In genomic region chr9:121185796-121186195, GRCm38 (mm10) we compare ENCODE assay signal across 16 mouse cellular contexts.
DNase-seq lines count a peak whose midpoint lies in the region; ATAC-seq and TF ChIP-seq lines count a peak whose summit lies in the region.
"Had no signal": no experiment of that assay in that cellular context is flagged by ENCODE, and none has a peak within 500 bp of the region (broad histone marks: within the 10 kb centered on the region; RNA-seq: fewer than 3 reads in every experiment).

No protein-coding gene starts in this region.

- no peaks in the 10 kb centered on the region for H3K4me1 ChIP-seq in forebrain, embryonic 11.5 days (replicated peaks; ENCODE audit: control insufficient read depth, insufficient read depth, low read length)
- no peaks in the 10 kb centered on the region for H3K4me1 ChIP-seq in forebrain, embryonic 12.5 days
- H3K4me1 ChIP-seq in midbrain, postnatal 0 days (ENCODE audit: insufficient read depth, low read length), result no peaks in the 10 kb centered on the region
- no peaks in the 10 kb centered on the region for H3K4me1 ChIP-seq in midbrain, embryonic 16.5 days (ENCODE audit: control insufficient read depth, insufficient read depth, low read length)
- H3K4me1 ChIP-seq in kidney, adult 2 months (ENCODE audit: control insufficient read depth, insufficient read depth, low read length), result no peaks in the 10 kb centered on the region
- H3K4me1 ChIP-seq: embryonic facial prominence, embryonic 13.5 days; forebrain, embryonic 10.5 days had no signal

- H3K9ac ChIP-seq in forebrain, embryonic 11.5 days (ENCODE audit: low read length), result no peak overlapping the region
- H3K9ac ChIP-seq in forebrain, embryonic 12.5 days, result no peak overlapping the region
- no peak overlapping the region for H3K9ac ChIP-seq in midbrain, postnatal 0 days (replicated peaks; ENCODE audit: low read length, poor library complexity, severe bottlenecking)
- H3K9ac ChIP-seq in midbrain, embryonic 16.5 days (ENCODE audit: low read depth, low read length), result no peak overlapping the region
- H3K9ac ChIP-seq: embryonic facial prominence, embryonic 13.5 days had no signal

- TF ChIP-seq POLR2A in kidney, adult 2 months (IDR thresholded peaks at IDR 0.05; ENCODE audit: low read depth, low read length), result no peak

- DNase-seq in forebrain, embryonic 11.5 days (ENCODE audit: low spot score), result peak; percentile 37
- DNase-seq in midbrain, postnatal 0 days (ENCODE audit: low spot score), result peak; percentile 40
- DNase-seq in kidney, adult 2 months, result peak; percentile 26
- peak; percentile 59 for DNase-seq in testis, postnatal 10 days (ENCODE audit: low spot score)
- no peak for DNase-seq in gastrocnemius, postnatal 10 days
- DNase-seq in right cerebral cortex, adult 2 months (ENCODE audit: low spot score in 2 of 2), result no peak
- DNase-seq: adrenal gland, postnatal 10 days; heart, adult 2 months; layer of hippocampus, adult 9-11 months; retina, postnatal 1 day; spleen, adult 18-20 months had no signal

- no peaks in the 10 kb centered on the region for H3K9me3 ChIP-seq in forebrain, embryonic 11.5 days (ENCODE audit: control insufficient read depth, low read length)
- H3K9me3 ChIP-seq in forebrain, embryonic 12.5 days, result no peaks in the 10 kb centered on the region
- H3K9me3 ChIP-seq in midbrain, postnatal 0 days (ENCODE audit: low read length), result no peaks in the 10 kb centered on the region
- H3K9me3 ChIP-seq in midbrain, embryonic 16.5 days (replicated peaks; ENCODE audit: control insufficient read depth, low read length, poor library complexity, severe bottlenecking), result no peaks in the 10 kb centered on the region
- H3K9me3 ChIP-seq: embryonic facial prominence, embryonic 13.5 days; forebrain, embryonic 10.5 days had no signal

- H3K4me2 ChIP-seq in forebrain, embryonic 11.5 days (ENCODE audit: low read depth, low read length, severe bottlenecking), result no peak overlapping the region
- no peak overlapping the region for H3K4me2 ChIP-seq in forebrain, embryonic 12.5 days
- H3K4me2 ChIP-seq in midbrain, postnatal 0 days (ENCODE audit: low read depth, low read length, poor library complexity, severe bottlenecking), result no peak overlapping the region
- H3K4me2 ChIP-seq in midbrain, embryonic 16.5 days (ENCODE audit: low read length), result no peak overlapping the region
- H3K4me2 ChIP-seq: embryonic facial prominence, embryonic 13.5 days had no signal

- ATAC-seq in forebrain, embryonic 11.5 days (replicated peaks; ENCODE audit: low FRiP score), result no peak
- no peak for ATAC-seq in forebrain, embryonic 12.5 days (ENCODE audit: low FRiP score)
- ATAC-seq in midbrain, postnatal 0 days (ENCODE audit: low FRiP score), result no peak
- no peak for ATAC-seq in midbrain, embryonic 16.5 days

- no peak overlapping the region for H3K27ac ChIP-seq in forebrain, embryonic 11.5 days (ENCODE audit: low read depth, low read length)
- no peak overlapping the region for H3K27ac ChIP-seq in forebrain, embryonic 12.5 days
- H3K27ac ChIP-seq in midbrain, postnatal 0 days (ENCODE audit: low read depth, low read length), result no peak overlapping the region
- H3K27ac ChIP-seq in midbrain, embryonic 16.5 days (ENCODE audit: low read length), result no peak overlapping the region
- no peak overlapping the region for H3K27ac ChIP-seq in kidney, adult 2 months (ENCODE audit: insufficient read depth, low read depth, low read length)
- H3K27ac ChIP-seq: embryonic facial prominence, embryonic 13.5 days; forebrain, embryonic 10.5 days; heart, adult 2 months; stomach, postnatal 0 days had no signal

- no peak for TF ChIP-seq CTCF in midbrain, postnatal 0 days (IDR thresholded peaks at IDR 0.05)
- TF ChIP-seq CTCF in kidney, adult 2 months (conservative IDR thresholded peaks at IDR 0.05; ENCODE audit: insufficient read depth, insufficient read length, low read depth, low read length), result no peak

- WGBS in forebrain, embryonic 11.5 days, result 73% methylated on average over 6 of the region's 6 CpGs
- WGBS in forebrain, embryonic 12.5 days, result 79% methylated on average over 6 of the region's 6 CpGs
- 64% methylated on average over 6 of the region's 6 CpGs for WGBS in midbrain, postnatal 0 days
- 67% methylated on average over 6 of the region's 6 CpGs for WGBS in midbrain, embryonic 16.5 days
- 40% methylated on average over 6 of the region's 6 CpGs for WGBS in kidney, adult 2 months

- H3K27me3 ChIP-seq in forebrain, embryonic 11.5 days (ENCODE audit: control insufficient read depth, insufficient read depth, low read length), result no peaks in the 10 kb centered on the region
- no peaks in the 10 kb centered on the region for H3K27me3 ChIP-seq in forebrain, embryonic 12.5 days
- H3K27me3 ChIP-seq in midbrain, postnatal 0 days (ENCODE audit: insufficient read depth, low read length), result no peaks in the 10 kb centered on the region
- no peaks in the 10 kb centered on the region for H3K27me3 ChIP-seq in midbrain, embryonic 16.5 days (ENCODE audit: control insufficient read depth, insufficient read depth, low read depth, low read length)
- no peaks in the 10 kb centered on the region for H3K27me3 ChIP-seq in kidney, adult 2 months (replicated peaks; ENCODE audit: control insufficient read depth, insufficient read depth, low read length)
- H3K27me3 ChIP-seq: embryonic facial prominence, embryonic 13.5 days had no signal

- H3K36me3 ChIP-seq in forebrain, embryonic 11.5 days (ENCODE audit: control insufficient read depth, insufficient read depth, low read length), result no peaks in the 10 kb centered on the region
- peaks cover 5% of the 10 kb centered on the region; the same call in 1 of the 2 replicates for H3K36me3 ChIP-seq in forebrain, embryonic 12.5 days (replicated peaks)
- 0 out of 2 replicates have a peak, but pooled peaks cover 7% of the 10 kb centered on the region for H3K36me3 ChIP-seq in midbrain, postnatal 0 days (ENCODE audit: insufficient read depth, low read length)
- no peaks in the 10 kb centered on the region for H3K36me3 ChIP-seq in midbrain, embryonic 16.5 days (ENCODE audit: control insufficient read depth, insufficient read depth, low read length)
- no peaks in the 10 kb centered on the region for H3K36me3 ChIP-seq in kidney, adult 2 months (ENCODE audit: control insufficient read depth, insufficient read depth, low read length)

- no peak overlapping the region for H3K4me3 ChIP-seq in forebrain, embryonic 11.5 days (ENCODE audit: low read depth, low read length)
- H3K4me3 ChIP-seq in forebrain, embryonic 12.5 days (replicated peaks), result no peak overlapping the region
- H3K4me3 ChIP-seq in midbrain, postnatal 0 days (ENCODE audit: low read depth, low read length), result no peak overlapping the region
- no peak overlapping the region for H3K4me3 ChIP-seq in midbrain, embryonic 16.5 days (ENCODE audit: low read depth, low read length)
- no peak overlapping the region for H3K4me3 ChIP-seq in kidney, adult 2 months (ENCODE audit: insufficient read depth, low read depth, low read length)
- H3K4me3 ChIP-seq: embryonic facial prominence, embryonic 13.5 days; forebrain, embryonic 10.5 days; heart, adult 2 months had no signal

Comparison
In these comparisons a context has a peak if more than half of its experiments do, and no peak if none do; other contexts are left out.
1. DNase-seq: peak in forebrain, embryonic 11.5 days (single experiment), midbrain, postnatal 0 days (single experiment), kidney, adult 2 months (single experiment) and testis, postnatal 10 days (single experiment); none in gastrocnemius, postnatal 10 days (single experiment) and right cerebral cortex, adult 2 months (0 of 2).